Mouse (Mus musculus) limb, embryonic 12.5 days (tissue): ENCODE measurements around the gene Slc25a26. TPM values are rescaled to one million over a fixed set of nuclear protein-coding genes. Genes with fewer than 3 reads are reported as not detected.

ENCODE experiments used
- ATAC-seq: fragments of 200-750 bp; cut with Nextera tagmentation; 2 replicates; pipeline ENCODE4 v1.8.0; 2017; ENCODE audit warnings: low read depth, moderate TSS enrichment; ENCODE audit not compliant: insufficient number of reproducible peaks, insufficient read depth, low FRiP score, low TSS enrichment
- H3K27ac ChIP-seq: fragments of 300-500 bp; sonication (generic); 2 replicates; pipeline ENCODE4 v1.5.1; 2016; ENCODE audit warnings: mild to moderate bottlenecking, moderate library complexity
- H3K27me3 ChIP-seq: fragments of 300-500 bp; sonication (generic); 2 replicates; pipeline ENCODE4 v1.6.1; 2016; ENCODE audit warnings: mild to moderate bottlenecking, moderate library complexity
- H3K36me3 ChIP-seq: fragments of 300-500 bp; sonication (generic); 2 replicates; pipeline ENCODE4 v1.6.1; 2016; ENCODE audit warnings: mild to moderate bottlenecking, moderate library complexity
- H3K4me1 ChIP-seq: fragments of 300-500 bp; sonication (generic); replicated peaks from 2 replicates; pipeline ENCODE4 v1.6.1; 2016
- H3K4me2 ChIP-seq: fragments of 300-500 bp; sonication (generic); 2 replicates; pipeline ENCODE4 v1.6.1; 2016; ENCODE audit warnings: mild to moderate bottlenecking, moderate library complexity
- H3K4me3 ChIP-seq: fragments of 300-500 bp; sonication (generic); replicated peaks from 2 replicates; pipeline ENCODE4 v1.5.1; 2016; ENCODE audit warnings: mild to moderate bottlenecking
- H3K9ac ChIP-seq: fragments of 300-500 bp; sonication (generic); replicated peaks from 2 replicates; pipeline ENCODE4 v1.6.1; 2016; ENCODE audit warnings: mild to moderate bottlenecking, moderate library complexity
- H3K9me3 ChIP-seq: fragments of 300-500 bp; sonication (generic); 2 replicates; pipeline ENCODE4 v1.6.1; 2016; ENCODE audit warnings: mild to moderate bottlenecking, moderate library complexity
- WGBS: fragments of 180-500 bp; shearing (Covaris S2); methylation state at CpG from one replicate; pipeline ENCODE4 v1.1.7; 2016; 5-methylcytosine and 5-hydroxymethylcytosine counted together
- microRNA-seq: library from miRNA; unstranded; fragments of <30 nt; microRNA quantifications from one replicate; pipeline ENCODE4, GENCODE M21; 2017
- polyA plus RNA-seq: library from polyadenylated mRNA; unstranded; fragments of >200 nt; fragmentation: Nextera tagmentation; extraction: Ambion mirVana; gene quantifications from 2 replicates; pipeline ENCODE4 v1.2.1, GENCODE M21; 2016

Gene Slc25a26
- polyA plus RNA-seq, 1 experiment from 2014 or later: 8.4 TPM

GRCm38 (mm10) chr6:94652659-94653213, 152.6 kb downstream of the Slc25a26 start:
- Histone ChIP-seq H3K27me3 (peaks cover 2% of the 10 kb centered on the region; the same call in 1 of the 2 replicates), H3K9ac (no peak overlapping the region), H3K4me1 (peaks cover 77% of the 10 kb centered on the region), H3K4me2 (no peak overlapping the region), H3K27ac (no peak overlapping the region), H3K9me3 (no peaks in the 10 kb centered on the region), H3K4me3 (no peak overlapping the region), H3K36me3 (peaks cover 22% of the 10 kb centered on the region; the same call in 1 of the 2 replicates)
- ATAC-seq: no peak
- WGBS: 42% methylated on average over 6 of the region's 6 CpGs

- H3K9me3 ChIP-seq: no peaks in the 10 kb centered on the region
- H3K4me3 ChIP-seq: no peak overlapping the region
- H3K4me2 ChIP-seq: no peak overlapping the region
- H3K9ac ChIP-seq: no peak overlapping the region
- no peak overlapping the region for H3K27ac ChIP-seq
- no peak for ATAC-seq
- peaks cover 77% of the 10 kb centered on the region for H3K4me1 ChIP-seq
- H3K27me3 ChIP-seq: peaks cover 2% of the 10 kb centered on the region; the same call in 1 of the 2 replicates
- peaks cover 22% of the 10 kb centered on the region; the same call in 1 of the 2 replicates for H3K36me3 ChIP-seq
- WGBS: 67% methylated on average over 10 of the region's 10 CpGs
Observed at GRCm38 (mm10) chr6:94653388-94654316, 153.5 kb downstream of the Slc25a26 start.

Small RNA genes lying within 50 kb of the gene (microRNA-seq; reads per million reads assigned to microRNA genes)
- not detected for gene Mir7041

Other genes with a start within 250 kb of the Slc25a26 start
- gene Magi1, start 216.4 kb upstream of the Slc25a26 start, polyA plus RNA-seq: 17.1 and 18.5 TPM in 2 replicates
- 20.5 and 25.0 TPM in 2 replicates for gene Lrig1, start 199.8 kb downstream of the Slc25a26 start, polyA plus RNA-seq